Mouse (Mus musculus) bone marrow, adult 2 months (tissue): ENCODE results near the gene Kdm1a.

ENCODE experiments used
- CTCF ChIP-seq: fragments of 200-500 bp; IDR thresholded peaks from 2 replicates; pipeline ENCODE4 v1.5.1; 2011; ENCODE audit warnings: low read length, control low read depth; ENCODE audit not compliant: control insufficient read depth, insufficient read depth
- POLR2A ChIP-seq: fragments of 200-500 bp; IDR thresholded peaks from 2 replicates; pipeline ENCODE4 v1.6.1; 2011; ENCODE audit warnings: low read depth, mild to moderate bottlenecking, control low read depth, low read length, borderline replicate concordance; ENCODE audit not compliant: control insufficient read depth

DNA sequence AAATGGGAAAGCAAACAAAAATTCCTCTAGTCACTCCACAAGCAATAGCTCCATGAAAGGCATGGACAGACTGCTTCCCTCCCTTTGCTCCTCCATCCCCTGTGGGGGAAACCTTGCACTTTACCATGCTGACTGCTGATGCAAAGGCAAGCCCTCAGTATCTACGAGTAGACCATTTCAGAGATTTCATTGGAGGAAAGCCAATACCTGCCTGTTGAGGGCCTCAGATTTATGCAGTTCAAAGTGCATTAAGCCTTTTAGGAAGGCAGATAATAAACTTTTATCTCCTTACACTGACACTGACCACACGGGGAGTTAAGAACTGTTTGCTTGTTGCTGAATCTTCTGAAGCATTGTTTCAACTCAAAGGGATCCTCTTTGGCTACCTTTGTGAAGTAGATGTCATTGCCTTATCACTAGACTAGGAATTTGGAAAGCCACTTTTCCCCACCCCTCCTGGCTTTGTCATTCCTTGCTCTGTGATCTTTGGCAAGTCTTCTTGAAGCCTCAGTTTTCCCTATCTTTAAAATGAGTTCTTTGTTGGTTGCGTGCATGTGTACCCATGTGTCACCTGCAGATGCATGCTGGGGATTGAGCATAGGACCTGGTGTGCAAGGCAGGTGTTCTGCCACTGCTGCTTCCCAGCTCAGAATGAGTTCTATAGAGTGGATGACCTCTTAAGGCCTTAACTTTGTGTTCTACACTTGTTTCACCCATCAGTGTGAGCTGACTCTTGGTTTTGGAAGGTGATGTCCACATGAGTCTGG lies 56.1 kb downstream of the Kdm1a start:
- TF ChIP-seq POLR2A, result no peak
- no peak for TF ChIP-seq CTCF
